Mouse (Mus musculus): ENCODE measurements around the gene Cirbp. TPM values are rescaled to one million over a fixed set of nuclear protein-coding genes. Genes with fewer than 3 reads are reported as not detected.

Gene Cirbp
- polyA plus RNA-seq (2017; shearing (Covaris generic)): 100 to 1,000 TPM; 124 to 272 TPM

DNA sequence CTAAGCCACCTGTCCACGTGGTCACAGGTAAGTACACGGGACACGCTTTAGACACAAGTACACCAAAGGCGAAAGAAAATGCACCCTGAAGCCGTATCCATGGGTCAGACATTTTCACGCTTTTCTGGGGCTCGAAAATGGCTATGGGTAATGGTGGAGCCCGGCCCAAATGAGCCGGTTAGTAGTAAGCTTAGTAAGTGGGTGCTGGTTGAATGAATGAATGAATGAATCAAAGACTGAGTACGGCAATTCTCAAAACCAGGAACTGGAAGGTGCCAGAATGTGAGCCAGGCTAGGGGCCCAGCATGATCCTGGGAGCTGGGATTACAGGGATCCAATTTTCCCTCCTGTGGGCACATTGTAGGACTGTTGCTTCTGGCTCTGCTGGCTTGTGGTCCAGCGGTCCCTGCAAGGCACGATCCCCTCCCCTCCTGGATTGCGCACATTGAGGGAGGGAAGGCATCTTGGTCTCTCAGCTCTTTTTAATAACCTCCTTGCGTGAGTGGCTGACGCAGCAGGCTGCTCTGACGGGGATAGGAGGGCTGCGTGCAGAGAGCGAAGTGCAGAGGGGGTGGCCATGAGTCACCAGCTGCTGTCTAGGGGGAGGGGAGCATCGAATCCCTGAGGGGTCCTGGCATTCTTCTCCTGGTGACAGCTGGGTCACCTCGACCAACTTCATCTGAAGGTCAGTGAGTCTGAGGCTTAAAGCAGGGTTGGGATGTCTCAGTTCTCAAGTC, at the start of gene Cirbp:
TSS of gene Cirbp (plus strand) at position 594 of the 737 bp plus-strand sequence.
- no peak for ATAC-seq

DNA sequence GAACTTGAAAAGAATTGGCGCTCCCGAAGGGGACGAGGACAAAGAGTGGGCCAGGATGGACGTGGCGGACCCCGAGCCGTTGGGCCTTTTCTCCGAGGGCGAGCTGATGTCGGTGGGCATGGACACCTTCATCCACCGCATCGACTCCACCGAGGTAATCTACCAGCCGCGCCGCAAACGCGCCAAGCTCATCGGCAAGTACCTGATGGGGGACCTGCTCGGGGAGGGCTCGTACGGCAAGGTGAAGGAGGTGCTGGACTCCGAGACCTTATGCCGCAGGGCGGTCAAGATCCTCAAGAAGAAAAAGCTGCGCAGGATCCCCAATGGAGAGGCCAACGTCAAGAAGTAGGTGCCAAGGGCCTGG, 49.2 kb upstream of the Cirbp start:
- ATAC-seq: no peak

DNA sequence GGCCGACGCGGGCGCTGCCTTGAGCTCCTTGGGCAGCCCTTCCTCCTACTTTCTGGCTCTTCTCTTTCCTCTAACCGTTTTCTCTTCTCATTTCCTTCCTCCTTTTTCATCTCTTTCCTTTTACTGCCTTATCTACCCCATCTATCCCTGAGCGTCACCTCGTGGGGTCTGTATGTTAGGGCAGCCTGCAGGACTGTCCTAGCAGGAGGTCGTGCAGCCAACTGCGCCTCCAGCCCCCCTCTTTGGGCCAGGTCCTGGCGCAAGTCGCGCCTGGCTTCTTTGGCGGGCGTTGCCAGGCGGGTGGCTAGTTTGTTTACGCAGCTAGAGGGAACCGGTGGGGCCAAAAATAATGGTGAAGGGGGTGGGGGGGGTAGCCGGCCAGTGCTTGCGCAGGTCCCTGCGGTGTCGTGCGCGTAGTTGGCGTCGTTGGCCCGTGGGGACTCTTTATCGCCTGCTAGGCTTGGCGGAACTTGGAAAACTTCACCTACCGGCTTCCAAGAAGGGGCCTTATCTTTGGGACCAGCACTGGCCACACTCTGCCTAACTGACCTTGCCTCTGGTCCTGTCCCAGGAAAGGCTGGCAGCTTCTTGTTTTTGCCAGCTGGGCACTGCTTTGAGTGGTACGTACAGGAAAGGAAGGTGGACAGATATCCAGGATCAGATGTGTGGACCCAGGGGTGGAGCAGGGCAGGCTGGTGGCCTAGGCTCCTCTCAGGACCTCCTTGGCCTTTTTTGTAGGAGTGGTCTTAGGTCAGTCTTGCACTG, 48.7 kb upstream of the Cirbp start:
- no peak for ATAC-seq

DNA sequence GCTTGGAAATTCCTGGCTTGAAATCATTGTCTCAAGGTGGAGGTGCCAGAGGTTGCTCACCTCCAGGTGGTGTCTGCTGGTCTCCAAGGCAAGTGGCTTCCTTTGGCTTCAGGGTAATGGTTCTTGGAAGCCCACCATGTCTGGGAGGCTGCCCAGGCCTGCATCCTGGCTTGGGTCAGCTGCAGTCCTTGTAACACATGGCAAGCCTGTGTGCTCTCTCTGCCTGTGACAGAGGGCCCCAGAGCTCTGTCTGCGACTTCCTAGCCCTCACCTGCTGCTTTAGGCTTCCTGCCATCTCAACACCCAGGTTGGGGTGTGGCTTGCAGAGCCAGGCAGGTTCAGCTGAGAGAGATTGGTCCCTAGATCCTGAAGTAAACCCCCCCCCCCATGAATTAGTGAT, 48.0 kb upstream of the Cirbp start:
- no peak for ATAC-seq

DNA sequence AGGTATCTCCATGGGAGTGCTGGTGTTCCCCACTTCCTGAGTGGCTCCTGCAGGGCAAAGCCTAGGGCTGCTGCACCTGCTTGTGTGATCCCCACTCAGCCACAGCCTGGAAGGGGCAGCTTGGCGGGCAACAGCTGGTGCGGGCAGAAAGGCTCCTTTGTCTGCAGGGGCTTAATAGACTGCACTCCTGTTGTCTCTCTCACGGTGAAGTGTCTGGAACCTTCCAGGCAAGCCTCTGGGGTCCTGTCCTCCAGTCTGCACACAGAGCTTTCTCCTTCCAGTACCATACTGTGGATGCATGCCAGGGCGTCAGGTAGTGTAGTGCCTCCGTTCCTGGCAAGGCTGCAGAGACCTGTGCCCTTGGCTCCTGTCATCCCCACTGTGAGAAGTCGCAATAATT, 47.2 kb upstream of the Cirbp start:
- ATAC-seq: no peak

DNA sequence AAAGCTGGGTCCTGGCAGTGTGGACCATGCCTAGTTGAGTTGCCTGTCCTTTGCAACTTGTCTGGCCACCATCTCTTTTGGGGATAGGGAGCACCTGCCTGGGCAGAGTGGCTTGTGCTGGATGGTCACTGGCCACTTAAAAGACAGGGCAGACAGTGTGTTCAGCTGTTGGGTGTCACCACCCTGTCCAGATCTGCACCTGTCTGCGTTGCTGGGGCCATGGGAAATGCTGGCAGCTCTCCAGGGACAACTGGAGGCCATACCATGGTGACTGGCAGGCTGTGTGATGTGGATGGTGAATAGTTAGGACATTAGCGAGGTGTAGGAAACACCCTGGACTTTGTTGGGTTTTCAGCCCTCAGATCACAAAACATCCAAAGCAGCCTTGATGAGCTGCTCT, 45.6 kb upstream of the Cirbp start:
- no peak for ATAC-seq

DNA sequence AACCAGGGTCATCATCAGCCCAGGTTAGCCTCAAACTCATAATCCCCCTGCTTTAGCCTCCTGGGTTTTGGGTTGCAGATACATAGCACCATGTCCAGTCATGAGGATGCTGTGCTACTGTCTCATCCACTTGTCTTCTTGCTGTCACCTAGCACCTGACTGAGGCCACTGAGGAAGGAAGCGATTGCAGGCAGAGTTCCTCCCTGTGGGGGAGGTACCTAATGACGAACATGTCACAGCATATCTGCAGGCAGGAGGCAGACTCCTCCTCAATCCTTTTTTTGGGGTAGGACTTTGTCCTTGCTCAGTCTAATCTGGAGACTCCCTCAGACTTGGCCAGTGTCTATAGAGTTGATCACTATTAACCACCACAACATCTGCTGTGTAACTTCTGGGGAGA, 44.1 kb upstream of the Cirbp start:
- no peak for ATAC-seq

DNA sequence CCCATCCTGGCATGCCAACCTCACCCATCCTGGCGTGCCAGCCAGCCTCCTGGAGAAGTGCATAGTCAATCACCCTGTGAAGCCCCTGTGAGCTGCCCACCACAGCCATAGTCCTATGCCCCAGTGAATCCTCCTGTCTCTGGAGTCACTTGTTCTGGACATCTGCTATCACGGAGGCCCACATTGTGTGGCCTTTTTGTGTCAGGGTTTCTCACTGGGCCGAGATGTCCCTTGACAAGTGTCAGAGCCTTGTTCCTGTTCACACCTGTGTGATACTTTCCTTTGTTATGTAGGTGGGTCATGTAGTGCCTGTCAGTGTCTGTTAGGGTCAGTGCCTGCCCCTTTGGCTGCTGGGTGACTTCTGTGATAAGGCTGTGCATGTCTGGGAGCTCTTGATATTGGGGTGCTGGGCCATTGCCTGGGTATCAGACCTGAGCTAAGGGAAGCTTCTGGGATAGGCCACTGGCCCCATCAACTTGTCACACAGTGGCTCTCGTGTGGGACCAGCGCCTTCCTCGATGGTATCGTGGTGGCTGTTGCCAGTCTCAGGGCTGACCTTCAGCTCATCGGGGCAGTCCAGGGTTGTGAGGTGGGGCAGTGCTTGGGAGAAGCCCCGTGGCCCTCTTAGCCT, 41.7 kb upstream of the Cirbp start:
- no peak for ATAC-seq

DNA sequence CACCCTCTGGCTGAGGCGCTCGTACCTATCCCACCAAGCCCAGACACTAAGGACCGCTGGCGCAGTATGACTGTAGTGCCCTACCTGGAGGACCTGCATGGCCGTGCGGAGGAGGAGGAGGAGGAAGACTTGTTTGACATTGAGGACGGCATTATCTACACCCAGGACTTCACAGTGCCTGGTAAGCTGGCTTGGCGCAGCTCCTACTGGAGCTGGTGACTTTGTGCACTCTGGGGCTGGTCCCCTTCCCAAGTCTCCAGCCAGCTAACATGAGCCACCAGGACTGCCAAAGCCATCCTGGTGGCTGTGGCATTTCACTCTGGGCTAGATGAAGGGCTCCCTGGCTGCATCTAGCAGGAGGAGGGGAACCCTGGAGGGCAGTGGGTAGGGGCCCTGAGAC, 37.9 kb upstream of the Cirbp start:
- ATAC-seq: no peak

DNA sequence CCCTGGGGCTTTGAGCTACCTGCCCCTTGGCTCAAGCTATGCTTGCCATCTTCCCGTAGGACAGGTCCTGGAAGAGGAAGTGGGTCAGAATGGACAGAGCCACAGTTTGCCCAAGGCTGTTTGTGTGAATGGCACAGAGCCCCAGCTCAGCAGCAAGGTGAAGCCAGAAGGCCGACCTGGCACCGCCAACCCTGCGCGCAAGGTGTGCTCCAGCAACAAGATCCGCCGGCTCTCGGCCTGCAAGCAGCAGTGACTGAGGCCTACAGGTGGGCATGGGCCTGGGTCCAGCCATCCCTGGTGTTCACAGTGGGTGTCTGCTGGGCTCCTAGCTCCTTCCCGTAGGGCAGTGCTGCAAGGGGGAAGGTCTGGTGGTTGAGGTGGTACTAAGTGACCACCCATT, 35.9 kb upstream of the Cirbp start:
- ATAC-seq: no peak

DNA sequence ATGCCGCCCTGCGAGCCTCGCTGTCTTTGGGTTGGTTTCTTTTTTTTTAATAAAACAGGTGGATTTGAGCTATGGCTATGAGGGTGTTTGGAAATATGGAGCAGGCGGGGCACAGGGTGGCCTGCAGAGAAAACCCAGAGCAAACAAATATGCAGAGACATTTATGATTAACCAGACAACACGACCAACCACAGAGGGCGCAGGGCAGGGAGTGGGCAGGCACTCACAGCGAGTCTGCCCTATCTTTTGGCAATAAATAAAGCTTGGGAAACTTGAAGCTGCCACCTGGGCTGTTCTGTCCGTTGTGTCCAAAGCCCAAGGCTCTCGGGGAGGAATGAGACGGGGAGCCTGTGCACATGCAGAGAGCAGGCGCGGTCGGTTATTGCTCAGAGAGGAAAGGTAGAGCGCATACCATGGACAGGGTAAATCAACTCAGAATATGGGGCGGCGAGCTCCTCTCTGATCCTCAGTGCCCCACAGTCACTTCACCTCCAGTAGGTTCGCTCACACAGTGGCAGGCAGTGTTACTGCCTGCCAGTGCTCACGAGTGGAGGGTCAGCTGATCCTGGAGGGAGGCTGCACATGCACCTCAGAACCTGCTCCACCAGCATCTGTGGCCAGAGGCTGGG, 35.3 kb upstream of the Cirbp start:
- ATAC-seq: no peak

DNA sequence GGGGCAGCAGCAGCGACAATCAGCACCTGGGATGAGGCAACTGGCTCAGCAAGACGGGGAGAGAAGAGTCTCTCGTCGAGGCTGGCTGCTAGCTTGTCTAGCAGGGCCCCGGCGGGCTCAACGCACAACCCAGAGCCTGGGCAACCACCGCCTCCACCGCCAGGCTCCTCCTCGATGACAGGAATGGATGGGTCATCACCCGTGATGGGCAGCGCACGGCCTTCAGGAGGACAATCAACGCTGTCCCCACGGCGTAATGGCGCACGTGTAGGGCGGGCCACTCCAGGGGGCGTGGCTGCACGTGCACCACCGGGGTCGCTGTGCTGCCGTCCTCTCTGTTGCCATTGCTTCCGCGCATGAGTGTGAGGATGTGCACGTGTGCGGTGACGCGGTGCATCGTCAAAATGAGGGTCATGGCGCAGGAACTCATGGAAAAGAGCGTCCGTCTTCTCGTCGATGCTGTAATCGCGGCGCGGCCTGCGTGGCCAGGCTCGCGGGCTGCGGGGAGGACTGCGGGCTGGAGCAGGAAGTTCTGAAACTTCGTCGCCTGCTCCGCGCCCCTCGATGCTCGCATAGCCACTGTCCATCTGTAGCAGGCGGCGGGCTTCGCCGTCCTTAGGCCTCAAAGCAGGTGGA, 34.4 kb upstream of the Cirbp start:
- ATAC-seq: no peak

DNA sequence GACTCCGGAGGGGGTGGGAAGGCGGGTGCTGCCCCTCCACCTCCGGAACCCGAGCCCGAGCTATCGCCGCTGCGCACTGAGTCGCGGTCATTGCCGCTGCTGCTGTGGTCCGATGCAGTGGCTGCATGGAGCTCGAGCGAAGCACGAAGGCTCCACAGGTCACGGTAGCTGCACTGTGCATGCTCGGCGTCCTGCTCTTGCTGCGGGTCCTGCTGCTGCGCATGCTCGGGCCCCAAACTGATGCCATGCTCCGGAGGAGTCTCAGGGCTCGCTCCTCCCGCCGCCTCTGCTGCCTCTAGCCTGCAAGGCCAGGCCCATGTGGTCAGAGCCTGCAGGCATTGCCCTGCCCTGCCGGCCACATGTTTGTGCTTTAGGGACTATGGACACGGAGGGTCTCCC, 33.8 kb upstream of the Cirbp start:
- ATAC-seq: no peak

DNA sequence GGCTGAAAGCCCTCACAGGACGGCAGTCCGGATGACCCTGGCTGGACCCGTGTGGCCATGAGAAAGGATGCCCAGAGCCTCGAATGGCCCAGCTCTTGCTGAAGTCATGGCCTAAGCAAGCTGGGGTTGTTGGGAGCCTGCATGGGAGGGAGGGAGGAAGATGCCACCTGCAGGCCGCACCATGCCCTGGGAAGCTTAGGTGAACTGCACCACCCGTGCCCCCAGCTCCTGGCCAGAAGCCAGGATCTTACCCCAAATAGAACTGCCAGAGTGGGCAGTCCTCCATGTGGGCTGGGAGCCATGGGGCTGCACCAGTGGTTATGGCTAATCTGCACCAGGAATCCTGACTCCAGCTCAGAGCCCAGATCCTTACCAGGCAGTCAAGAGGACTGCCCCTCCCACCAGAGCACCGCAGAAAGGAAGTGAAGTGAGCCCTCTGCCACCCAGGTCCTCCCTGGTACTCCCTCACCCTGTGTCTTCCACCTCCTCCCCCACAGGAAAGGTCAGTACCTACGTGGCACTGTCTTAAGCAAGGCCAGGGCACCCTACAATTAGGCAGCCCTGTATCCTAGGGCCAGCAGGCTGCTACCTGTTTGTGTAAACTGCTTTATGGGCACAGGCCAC, 32.4 kb upstream of the Cirbp start:
- no peak for ATAC-seq

DNA sequence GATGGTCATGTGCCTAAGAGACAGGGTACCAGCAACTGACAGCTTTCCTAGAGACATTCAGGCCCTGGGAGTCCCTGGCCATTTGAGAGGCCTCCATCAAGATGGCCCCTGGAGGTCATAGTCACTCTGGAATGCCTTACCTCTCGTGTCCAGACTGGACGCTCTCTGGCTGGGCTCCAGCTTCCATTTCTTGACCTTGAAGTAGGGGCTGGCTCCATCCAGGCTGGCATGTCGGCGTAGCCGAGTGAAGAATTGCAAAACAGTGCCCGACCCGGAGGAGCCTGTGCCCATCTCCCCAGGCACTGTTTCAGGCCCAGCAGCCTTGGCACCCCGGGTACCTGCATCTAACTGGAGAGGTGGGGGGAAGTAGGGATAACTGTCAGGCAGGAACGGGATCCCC, 31.4 kb upstream of the Cirbp start:
- no peak for ATAC-seq

DNA sequence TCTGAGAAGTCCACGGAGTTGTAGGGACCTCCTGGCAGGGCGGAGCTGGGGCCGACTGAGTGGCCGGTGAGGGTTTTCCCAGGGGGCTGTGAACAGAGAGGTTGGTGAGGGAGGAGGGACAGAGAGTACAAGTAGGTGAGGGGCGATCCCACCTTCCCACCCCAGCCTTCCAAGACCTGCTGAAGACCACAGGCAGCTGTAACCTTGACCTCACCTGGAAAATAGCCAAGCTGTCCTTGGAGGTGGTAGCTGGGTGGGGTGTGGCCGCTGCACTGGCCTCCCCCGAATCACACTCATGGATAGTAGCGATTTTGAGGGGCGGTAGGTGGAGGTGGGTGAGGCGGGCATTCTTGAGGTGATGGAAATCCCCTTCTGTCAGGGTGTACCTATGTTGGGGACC, 30.6 kb upstream of the Cirbp start:
- no peak for ATAC-seq

DNA sequence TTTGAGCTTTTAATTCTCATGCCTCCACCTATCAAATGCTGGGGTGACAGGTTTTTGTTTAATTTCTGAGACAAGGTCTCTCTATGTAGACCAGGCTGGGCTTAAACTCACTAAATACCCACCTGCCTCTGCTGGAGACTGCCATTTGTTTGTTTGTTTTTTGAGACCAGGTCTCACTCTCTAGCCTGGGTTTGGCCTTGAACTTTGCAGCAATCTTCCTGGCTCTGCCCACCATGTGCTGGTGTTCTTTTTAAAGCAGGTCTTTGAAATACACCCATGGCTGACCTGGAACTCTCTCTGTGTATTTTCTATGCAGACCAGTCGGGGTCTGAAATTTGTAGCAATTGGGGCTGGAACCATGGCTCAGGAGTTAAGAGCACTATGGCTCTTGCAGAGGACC, 30.1 kb upstream of the Cirbp start:
- ATAC-seq: no peak

DNA sequence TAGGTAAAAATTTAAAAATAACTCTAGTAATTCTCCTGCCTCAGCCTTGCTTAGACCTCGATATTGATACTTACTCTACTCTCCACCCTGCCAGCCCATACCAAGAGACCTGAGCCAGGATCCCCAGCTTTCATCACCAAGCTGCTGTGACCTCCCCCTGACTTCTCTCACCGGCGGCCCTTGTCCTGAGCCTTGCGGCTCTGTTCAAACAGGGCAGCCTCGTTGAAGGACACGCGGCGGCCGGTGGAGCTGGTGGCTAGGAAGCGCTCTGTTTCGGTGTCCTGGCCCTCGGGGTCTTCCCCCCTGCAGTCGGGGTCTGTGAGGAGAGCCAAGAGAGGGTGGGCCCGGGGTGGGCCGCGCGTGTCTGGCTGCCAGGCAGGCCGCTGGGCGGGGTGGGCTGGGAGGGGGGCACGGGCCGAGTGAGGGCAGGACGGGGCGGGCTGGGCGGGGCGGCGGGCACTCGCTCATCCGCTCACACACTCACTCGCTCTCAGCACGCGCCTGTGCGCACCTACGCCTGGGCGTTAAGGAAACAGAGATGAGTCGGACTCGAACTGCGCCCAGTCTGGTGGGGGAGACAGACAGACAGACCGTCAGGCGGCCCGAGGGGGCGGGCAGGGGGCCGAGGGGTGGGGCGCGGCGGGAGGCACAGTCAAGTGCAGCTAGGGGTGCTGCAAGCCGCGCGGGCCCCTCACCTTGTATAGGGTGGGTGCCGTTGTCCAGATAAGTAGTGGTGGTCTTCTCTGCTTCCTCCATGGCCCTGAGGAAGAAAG, 29.4 kb upstream of the Cirbp start:
- ATAC-seq: no peak

DNA sequence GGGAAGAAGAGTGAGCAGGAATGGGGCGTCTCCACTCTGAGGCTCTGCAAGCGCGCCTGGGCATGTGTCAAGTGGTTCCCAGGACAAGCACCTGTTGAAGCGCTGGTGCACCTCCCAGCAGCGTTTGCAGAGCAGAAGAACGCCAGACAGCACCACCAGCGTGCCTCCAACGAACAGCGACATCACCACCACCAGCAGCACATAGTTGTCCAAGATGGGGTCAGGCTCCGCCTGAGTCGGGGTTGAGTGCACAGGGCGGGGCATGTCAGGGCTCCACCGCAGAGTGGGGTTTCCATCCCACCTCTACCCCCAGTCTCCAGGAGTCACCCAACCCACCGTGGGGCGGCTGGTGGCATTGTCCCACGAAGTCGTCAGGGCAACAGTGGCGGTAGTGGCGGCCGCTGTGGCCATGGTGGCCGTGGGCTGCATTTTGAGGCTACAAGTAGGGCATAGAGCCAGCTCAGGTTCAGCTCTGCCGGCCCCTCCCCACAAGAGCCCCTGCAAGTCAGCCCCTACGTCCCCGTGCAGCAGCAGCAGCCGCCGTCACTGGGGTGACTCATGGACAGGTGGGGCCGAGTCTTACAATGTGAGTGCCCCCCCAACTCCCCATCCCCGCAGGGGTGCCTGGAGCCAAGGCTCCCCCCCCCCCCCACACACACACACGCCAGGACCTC, 28.7 kb upstream of the Cirbp start:
- no peak for ATAC-seq

DNA sequence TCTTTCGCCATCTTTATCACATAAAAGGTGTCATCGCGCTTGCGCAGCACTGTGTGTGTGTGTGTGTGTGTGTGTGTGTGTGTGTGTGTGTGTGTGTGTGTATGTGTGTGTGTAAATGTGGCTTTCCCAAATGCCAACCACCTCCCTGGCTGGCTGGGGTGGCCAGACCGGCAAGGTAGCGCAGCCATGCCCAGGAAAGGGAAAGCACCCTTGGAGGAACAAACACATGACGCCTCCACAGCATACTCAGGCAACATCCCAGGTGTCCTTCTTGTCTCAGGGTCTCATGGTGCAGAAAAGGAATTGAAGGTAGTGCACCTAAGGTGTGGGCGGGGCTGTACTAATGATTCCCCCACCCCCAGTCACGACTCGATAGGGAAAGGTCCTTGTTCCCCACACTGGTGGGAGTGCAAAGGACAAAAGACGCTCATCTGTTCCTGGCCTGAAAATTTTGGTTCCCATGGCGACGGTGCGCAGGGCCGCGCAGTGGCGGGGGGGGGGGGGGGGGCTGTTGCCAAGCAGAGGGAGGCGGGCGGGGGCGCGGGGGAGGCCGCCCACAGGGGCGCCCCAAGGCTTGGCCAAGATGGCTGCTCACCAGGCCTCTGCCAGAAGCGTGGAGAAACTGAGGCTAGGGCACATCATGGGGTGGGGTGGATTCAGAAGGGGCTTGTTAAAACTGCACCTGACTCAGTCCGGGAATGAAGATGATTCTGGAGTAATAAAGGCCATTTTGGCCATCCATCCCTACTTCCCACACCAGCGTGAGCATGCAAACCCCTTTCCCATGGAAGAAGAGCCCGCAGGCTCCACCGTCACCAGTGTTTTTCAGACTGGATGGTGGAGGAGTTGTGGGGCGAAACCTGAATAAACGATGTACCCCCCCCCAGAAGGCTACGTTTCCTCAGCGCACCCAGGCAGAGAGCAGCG, 27.9 kb upstream of the Cirbp start:
- ATAC-seq: no peak
